Mouse (Mus musculus) limb, embryonic 14.5 days (tissue): Measurements from ENCODE around the gene Lztr1. TPM values are rescaled to one million over a fixed set of nuclear protein-coding genes. Genes with fewer than 3 reads are reported as not detected.

Experiments
- ATAC-seq: fragments of 200-750 bp; cut with Nextera tagmentation; 2 replicates; pipeline ENCODE4 v1.8.0; 2017; ENCODE audit warnings: low read depth, moderate number of reproducible peaks, moderate TSS enrichment; ENCODE audit not compliant: low FRiP score
- DNase-seq: peaks from one replicate; pipeline ENCODE4 v3.0.0-alpha.2; 2015; ENCODE audit warnings: low spot score
- H3K27ac ChIP-seq: fragments of 300-500 bp; sonication (generic); replicated peaks from 2 replicates; pipeline ENCODE4 v1.5.1; 2014; ENCODE audit warnings: low read depth, mild to moderate bottlenecking, low read length, moderate library complexity, mixed read lengths
- H3K27me3 ChIP-seq: fragments of 300-500 bp; sonication (generic); 2 replicates; pipeline ENCODE4 v1.6.1; 2014; ENCODE audit warnings: low read length, mixed read lengths; ENCODE audit not compliant: control insufficient read depth, insufficient read depth
- H3K36me3 ChIP-seq: fragments of 300-500 bp; sonication (generic); 2 replicates; pipeline ENCODE4 v1.6.1; 2014; ENCODE audit warnings: mild to moderate bottlenecking, low read length, moderate library complexity, mixed read lengths; ENCODE audit not compliant: control insufficient read depth, insufficient read depth
- H3K4me1 ChIP-seq: fragments of 300-500 bp; sonication (generic); 2 replicates; pipeline ENCODE4 v1.6.1; 2014; ENCODE audit warnings: antibody characterized with exemption, low read length, mixed read lengths; ENCODE audit not compliant: control insufficient read depth, insufficient read depth
- H3K4me2 ChIP-seq: fragments of 300-500 bp; sonication (generic); replicated peaks from 2 replicates; pipeline ENCODE4 v1.6.1; 2014; ENCODE audit warnings: low read depth, mild to moderate bottlenecking, low read length, moderate library complexity; ENCODE audit not compliant: severe bottlenecking
- H3K4me3 ChIP-seq: fragments of 300-500 bp; sonication (generic); replicated peaks from 2 replicates; pipeline ENCODE4 v1.5.1; 2014; ENCODE audit warnings: low read length
- H3K9ac ChIP-seq: fragments of 300-500 bp; sonication (generic); 2 replicates; pipeline ENCODE4 v1.6.1; 2014; ENCODE audit warnings: mild to moderate bottlenecking, low read depth, low read length, moderate library complexity; ENCODE audit not compliant: severe bottlenecking
- H3K9me3 ChIP-seq: fragments of 300-500 bp; sonication (generic); 2 replicates; pipeline ENCODE4 v1.6.1; 2016; ENCODE audit warnings: low read length; ENCODE audit not compliant: control insufficient read depth
- POLR2A ChIP-seq: fragments of 200-500 bp; IDR thresholded peaks from 2 replicates; pipeline ENCODE4 v1.8.0; 2012; ENCODE audit warnings: inconsistent platforms, mild to moderate bottlenecking, moderate library complexity, borderline replicate concordance; ENCODE audit not compliant: insufficient read depth, insufficient read length; ENCODE audit errors: extremely low read depth
- WGBS: fragments of 180-500 bp; shearing (Covaris S2); extraction: QIAGEN DNeasy Blood & Tissue Kit; methylation state at CpG from one replicate; pipeline ENCODE4 v1.1.7; 2014; 5-methylcytosine and 5-hydroxymethylcytosine counted together
- polyA plus RNA-seq, 2 experiments: library from polyadenylated mRNA; depleted of rRNA in 1 of 2; stranded (reverse) in 1 of 2; unstranded in 1 of 2; fragments of >200 nt; fragmentation: Nextera tagmentation in 1 of 2; extraction: Ambion mirVana in 1 of 2; gene quantifications; 2 replicates each; pipeline versions ENCODE4 v1.2.1 to v1.2.3; 2012 to 2014

The Lztr1 gene
- polyA plus RNA-seq, 2 experiments, result 82.6 to 246 TPM

DNA sequence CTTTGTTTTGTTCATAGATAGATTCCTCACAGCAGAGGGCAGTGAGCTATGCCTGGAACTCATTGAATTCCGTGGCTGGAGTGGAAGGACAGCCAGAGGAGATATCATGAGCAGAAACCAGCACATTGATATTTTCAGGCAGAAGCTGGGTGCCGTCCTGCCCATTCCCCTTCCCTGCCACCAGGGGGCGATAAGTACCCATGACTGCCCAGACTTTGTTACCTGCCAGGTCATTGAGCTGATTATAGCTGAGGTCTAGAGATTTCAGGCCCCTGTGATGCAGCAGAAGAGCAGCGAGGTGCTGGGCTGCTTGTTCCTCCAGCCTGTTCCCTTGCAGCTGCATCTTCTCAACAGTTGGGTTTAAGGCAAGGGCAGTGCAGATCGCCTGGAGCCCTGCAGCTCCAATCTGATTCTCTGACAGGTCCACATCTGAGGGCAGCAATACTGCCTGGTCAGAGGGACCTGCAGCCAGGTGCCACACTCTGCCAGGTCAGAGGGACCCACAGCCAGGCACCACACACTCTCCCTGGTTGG, 49.5 kb downstream of the Lztr1 start:
- no peak for TF ChIP-seq POLR2A
- no peaks in the 10 kb centered on the region for H3K9me3 ChIP-seq
- WGBS, result 4% methylated on average over 5 of the region's 5 CpGs
- H3K27me3 ChIP-seq, result peaks cover 5% of the 10 kb centered on the region; the same call in 1 of the 2 replicates
- H3K27ac ChIP-seq, result no peak overlapping the region
- ATAC-seq (no peak), DNase-seq (peak; percentile 36)
- no peak overlapping the region for H3K9ac ChIP-seq
- H3K4me2 ChIP-seq, result no peak overlapping the region
- peaks cover 33% of the 10 kb centered on the region for H3K4me1 ChIP-seq
- H3K36me3 ChIP-seq, result no peaks in the 10 kb centered on the region
- H3K4me3 ChIP-seq, result no peak overlapping the region

DNA sequence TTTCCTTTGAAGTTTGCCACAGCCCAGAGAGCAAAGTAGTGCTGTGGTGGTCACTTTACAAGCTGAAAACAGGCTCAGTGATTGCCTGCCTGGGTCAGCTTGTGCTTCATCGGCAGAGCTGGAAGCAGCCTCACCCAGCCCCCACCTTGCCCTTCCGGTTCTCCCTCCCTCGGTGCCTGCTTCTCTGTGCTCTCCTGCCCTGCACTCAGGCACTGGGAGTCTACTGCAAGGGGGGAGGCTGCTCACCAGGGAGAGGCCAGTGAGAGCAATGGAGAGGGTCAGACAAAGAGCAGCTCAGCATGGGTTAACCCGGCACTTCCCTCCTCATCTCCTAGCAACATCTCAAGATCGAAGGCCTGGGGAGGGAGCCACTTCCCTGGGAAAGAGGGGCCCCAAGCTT, 50.3 kb downstream of the Lztr1 start:
- Histone ChIP-seq H3K36me3 (no peaks in the 10 kb centered on the region), H3K9me3 (no peaks in the 10 kb centered on the region), H3K9ac (0 out of 2 replicates have a peak overlapping the region, but pooled peaks have one; percentile 7), H3K4me1 (peaks cover 29% of the 10 kb centered on the region), H3K4me3 (no peak overlapping the region), H3K27ac (no peak overlapping the region), H3K4me2 (0 out of 2 replicates have a peak overlapping the region, but pooled peaks have one; percentile 15), H3K27me3 (peaks cover 5% of the 10 kb centered on the region; the same call in 1 of the 2 replicates)
- ATAC-seq, result no peak
- no peak for TF ChIP-seq POLR2A
- WGBS, result 3% methylated on average over 5 of the region's 5 CpGs
- no peak for DNase-seq

DNA sequence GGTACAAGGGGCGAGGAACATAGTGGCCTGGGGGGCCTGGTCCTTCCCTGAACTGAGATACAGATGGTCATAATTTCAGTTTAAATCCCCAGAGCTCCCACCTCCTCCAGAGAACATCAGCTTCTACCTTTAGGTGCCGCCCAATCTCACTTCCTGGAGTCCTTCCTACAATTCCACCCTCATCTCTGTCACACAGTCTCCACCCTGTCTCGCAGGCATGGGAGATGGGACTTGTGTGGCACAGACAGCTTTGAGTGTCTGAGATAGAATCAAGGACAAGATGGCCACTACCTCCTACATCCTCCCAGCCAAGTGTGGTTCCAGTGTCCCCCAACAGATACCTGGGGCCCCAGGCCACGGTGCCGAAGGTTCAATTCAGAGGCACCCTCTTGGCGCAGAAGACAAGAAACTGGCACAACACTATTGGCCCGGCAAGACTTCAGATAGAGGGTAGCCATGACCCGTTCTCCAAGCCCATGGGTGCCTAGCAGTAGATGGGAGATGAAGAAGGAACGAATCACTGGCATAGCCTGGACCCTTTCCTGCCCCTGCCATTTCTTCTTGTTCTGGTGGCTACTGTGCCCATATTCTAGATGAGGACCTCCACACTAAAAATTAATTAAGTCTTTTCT, 51.0 kb downstream of the Lztr1 start:
- no peak overlapping the region for H3K4me2 ChIP-seq
- H3K36me3 ChIP-seq, result no peaks in the 10 kb centered on the region
- peaks cover 23% of the 10 kb centered on the region for H3K4me1 ChIP-seq
- no peak for TF ChIP-seq POLR2A
- no peak overlapping the region for H3K27ac ChIP-seq
- no peaks in the 10 kb centered on the region for H3K9me3 ChIP-seq
- no peak for DNase-seq
- ATAC-seq, result no peak
- 75% methylated on average over 9 of the region's 9 CpGs for WGBS
- H3K4me3 ChIP-seq, result no peak overlapping the region
- no peak overlapping the region for H3K9ac ChIP-seq
- peaks cover 5% of the 10 kb centered on the region; the same call in 1 of the 2 replicates for H3K27me3 ChIP-seq

DNA sequence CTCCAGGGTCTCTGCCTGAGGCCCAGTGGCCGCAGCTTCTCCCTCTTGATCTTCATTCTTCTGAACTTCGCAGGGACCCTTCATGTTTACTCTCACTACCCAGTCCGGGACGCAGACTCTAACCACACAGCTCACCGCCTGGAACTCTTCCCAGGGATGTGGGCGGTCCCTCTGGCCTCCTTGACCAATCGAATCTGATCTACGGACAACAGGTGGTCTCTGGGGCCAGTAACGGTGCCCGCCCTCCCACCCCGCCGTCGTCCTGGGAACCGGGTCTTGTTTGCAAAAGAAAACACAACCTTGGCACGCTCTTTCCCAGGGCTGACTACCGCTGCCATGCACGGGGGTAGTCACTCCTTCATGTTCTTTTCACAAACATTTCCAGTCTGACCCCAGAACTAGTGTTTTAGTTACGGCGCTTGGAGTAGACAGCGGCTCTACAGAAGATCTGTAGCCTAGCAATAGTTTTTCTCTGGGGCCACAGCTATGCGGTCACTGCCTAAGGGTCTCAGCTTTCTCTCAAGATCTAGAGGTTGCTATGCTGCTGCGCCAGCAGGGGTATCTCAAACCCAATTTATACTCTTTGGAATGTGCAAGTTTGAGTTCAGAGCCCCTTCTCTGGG, 52.8 kb downstream of the Lztr1 start, which contains the start of gene Lrrc74b:
Gene Lrrc74b (minus strand): TSS at position 120 of the 623 bp plus-strand sequence.
- H3K4me3 ChIP-seq, result peak within 1 kb of the TSS; percentile 25
- peaks cover 5% of the 10 kb centered on the region; the same call in 1 of the 2 replicates for H3K27me3 ChIP-seq
- H3K4me2 ChIP-seq, result peak within 1 kb of the TSS; percentile 44
- ATAC-seq, result peak; percentile 83
- DNase-seq, result peak; percentile 69
- TF ChIP-seq POLR2A, result no peak
- H3K4me1 ChIP-seq, result peaks cover 23% of the 10 kb centered on the region
- peak within 1 kb of the TSS; percentile 13; the same call in 1 of the 2 replicates for H3K9ac ChIP-seq
- WGBS, result 2% methylated on average over 22 of the region's 22 CpGs
- no peaks in the 10 kb centered on the region for H3K9me3 ChIP-seq
- H3K27ac ChIP-seq, result peak within 1 kb of the TSS; percentile 28; the same call in 1 of the 2 replicates
- no peaks in the 10 kb centered on the region for H3K36me3 ChIP-seq

GRCm38 (mm10) chr16:17561751-17562208, 53.3 kb downstream of the Lztr1 start, which contains the start of gene P2rx6:
Gene P2rx6 (plus strand): TSS chr16:17561885.
- peak within 1 kb of the TSS; percentile 13; the same call in 1 of the 2 replicates for H3K9ac ChIP-seq
- no peak for TF ChIP-seq POLR2A
- ATAC-seq (peak; percentile 71), DNase-seq (peak; percentile 57)
- 1% methylated on average over 10 of the region's 10 CpGs for WGBS
- peak within 1 kb of the TSS; percentile 25 for H3K4me3 ChIP-seq
- H3K27me3 ChIP-seq, result peaks cover 5% of the 10 kb centered on the region; the same call in 1 of the 2 replicates
- H3K4me2 ChIP-seq, result peak within 1 kb of the TSS; percentile 44
- H3K9me3 ChIP-seq, result no peaks in the 10 kb centered on the region
- H3K4me1 ChIP-seq, result peaks cover 23% of the 10 kb centered on the region
- H3K36me3 ChIP-seq, result no peaks in the 10 kb centered on the region
- H3K27ac ChIP-seq, result peak within 1 kb of the TSS; percentile 28; the same call in 1 of the 2 replicates
